Mouse (Mus musculus) lung, adult 2 months (tissue): ENCODE measurements around the gene Slc39a9.

Experiments used
- CTCF ChIP-seq: fragments of 200-500 bp; IDR thresholded peaks from 2 replicates; pipeline ENCODE4 v1.5.1; 2011; ENCODE audit warnings: mild to moderate bottlenecking, low read length, control low read depth; ENCODE audit not compliant: insufficient read depth
- POLR2A ChIP-seq: fragments of 200-500 bp; IDR thresholded peaks from 2 replicates; pipeline ENCODE4 v1.6.1; 2011; ENCODE audit warnings: low read depth, mild to moderate bottlenecking, control low read depth, low read length, borderline replicate concordance; ENCODE audit errors: extremely low read depth

DNA sequence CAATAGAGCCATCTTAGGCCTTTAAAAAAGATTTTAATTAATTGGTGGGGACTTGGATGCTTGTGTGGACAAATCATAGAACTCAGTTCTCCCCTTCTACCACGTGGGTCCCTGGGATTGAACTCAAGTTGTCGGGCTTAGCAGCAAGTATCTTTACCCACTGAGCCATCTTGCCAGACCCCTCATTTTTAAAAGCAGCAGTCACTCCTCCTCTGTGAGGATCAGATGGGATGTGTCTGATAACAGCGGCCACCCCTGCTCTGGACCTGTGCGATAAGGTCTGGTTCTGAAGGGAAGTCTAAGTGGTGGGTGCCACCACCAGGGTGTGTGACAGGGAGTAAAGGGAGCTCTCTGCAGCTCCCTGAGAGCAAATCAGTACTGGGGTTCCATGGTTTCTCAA is 48.1 kb upstream of the Slc39a9 start:
- no peak for TF ChIP-seq CTCF
- TF ChIP-seq POLR2A: no peak
